Mouse (Mus musculus) left cerebral cortex, adult 18-20 months (tissue): ENCODE data around the gene Emp3. TPM values are rescaled to one million over a fixed set of nuclear protein-coding genes. Genes with fewer than 3 reads are reported as not detected.
"Not testable (repeated sequence)": the region's sequence is repeated elsewhere in the genome, so short reads cannot be mapped to it uniquely, and the experiment has no call there.

Experiments used
- DNase-seq, 2 experiments: peaks; one replicate each; pipeline ENCODE4 v3.0.0; 2021 to 2022; ENCODE audit warnings: low spot score in 2 of 2, mixed read lengths in 1 of 2
- total RNA-seq, 2 experiments: library from RNA; stranded (reverse); gene quantifications; 2 replicates each; pipeline ENCODE4 v1.2.3; 2021

The Emp3 gene
- total RNA-seq, 2 experiments from 2014 or later = 5.5 to 8.4 TPM

DNA sequence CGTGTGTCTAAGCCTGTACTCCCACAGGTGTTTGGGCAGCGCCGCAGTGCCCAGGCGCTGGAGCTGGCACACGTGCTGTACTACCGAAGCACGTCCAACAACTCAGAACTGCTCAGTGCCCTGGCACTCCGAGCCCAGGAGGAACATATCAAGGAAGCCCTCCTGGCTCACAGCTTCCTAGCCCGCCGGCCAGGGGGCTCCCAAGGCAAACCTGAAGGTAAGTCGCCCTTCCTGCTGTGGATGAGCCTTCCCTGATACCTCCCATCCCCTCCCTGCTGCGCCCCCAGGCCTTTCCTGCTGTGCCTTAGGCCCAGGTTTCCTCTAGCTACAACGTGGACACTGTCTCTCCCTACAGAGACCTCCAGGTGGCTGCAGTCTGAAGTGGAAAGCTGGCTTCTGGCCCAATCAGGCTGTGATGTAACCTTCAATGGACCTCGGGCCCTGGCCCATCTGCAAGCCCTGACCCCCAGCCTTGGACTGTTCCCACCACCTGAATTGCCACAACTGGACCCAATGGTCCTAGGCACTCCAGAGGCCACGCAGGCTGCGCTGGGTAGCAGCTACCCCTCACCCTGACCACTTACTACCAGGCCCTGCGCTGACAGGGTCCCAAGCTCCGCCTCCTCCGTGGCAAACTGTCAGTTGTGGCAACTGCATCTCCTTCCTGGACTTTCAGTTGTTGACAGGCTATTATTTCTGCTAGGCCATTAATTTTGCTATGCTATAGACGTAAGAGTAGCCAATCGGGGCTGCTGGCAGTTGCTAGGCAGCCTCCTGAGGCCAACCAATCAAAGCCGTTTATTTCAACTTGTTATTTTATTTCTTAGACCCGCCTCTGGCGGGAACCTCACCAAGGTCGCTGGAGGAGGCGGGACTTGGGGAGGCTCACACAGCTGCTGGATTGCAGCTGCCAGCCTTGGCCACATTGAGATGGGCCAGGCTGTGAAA, 4.9 kb downstream of the Emp3 start:
- DNase-seq = peak; percentile 43 to 63

DNA sequence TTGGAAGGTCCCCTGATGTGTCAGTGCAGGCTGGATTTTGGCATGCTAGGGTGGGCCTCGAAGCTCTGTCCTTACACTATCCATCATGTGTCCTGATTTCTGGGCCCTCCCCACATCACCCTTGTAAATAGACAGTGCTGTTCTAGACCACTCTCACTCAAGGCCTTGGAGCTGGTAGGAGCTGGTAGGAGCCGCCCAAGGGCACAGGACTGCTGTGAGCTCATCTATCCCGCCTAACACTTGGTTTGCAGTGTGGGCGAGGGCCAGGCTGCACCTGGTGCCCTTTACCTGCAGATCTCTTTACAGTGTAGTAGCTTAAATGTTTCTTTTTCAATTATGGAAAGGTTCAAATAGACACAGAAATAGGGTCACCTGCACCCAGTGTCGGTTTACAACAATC, 6.2 kb downstream of the Emp3 start:
- DNase-seq = no peak

DNA sequence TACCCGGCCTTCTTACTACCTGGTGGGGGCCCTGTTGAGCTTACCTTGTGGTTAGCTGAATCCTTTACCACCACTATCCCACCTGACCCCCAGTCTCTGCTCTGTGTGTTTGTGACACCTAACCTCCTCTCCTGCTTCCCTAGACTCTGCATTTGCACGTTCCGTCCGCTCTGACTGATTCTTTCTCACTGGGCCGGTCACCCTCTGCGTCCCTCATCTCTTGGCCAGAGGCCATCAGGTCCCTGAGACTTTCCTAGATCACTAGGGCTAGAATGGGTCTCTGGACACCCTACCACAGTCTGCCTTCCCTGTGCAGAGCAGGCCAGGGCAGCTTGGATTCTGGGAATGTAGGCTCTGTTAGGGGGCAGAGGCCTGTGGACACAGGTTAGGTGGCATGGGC, 7.1 kb downstream of the Emp3 start:
- DNase-seq = no peak

DNA sequence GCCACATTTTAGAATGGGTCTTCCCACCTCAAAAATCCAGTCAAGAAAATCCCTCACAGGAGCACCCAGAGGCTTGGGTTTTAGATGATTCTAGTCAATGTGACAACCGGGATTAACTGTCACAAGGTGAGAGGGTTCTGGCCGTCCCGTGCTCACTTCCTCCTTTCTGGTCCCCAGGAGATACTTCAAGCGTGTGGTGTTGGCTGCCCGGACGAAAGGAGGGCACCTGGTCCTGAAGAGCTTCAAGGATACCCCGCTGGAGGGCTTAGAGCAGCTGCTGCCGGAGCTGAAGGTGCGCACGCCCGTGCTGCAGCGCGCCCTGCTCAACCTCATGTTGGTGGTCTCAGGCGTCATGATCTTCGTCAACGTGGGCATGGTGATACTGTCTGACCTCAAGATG, 12.1 kb downstream of the Emp3 start:
- no peak for DNase-seq

- DNase-seq = no peak
Measured at GRCm38 (mm10) chr7:45908384-45908783, 12.8 kb downstream of the Emp3 start.

DNA sequence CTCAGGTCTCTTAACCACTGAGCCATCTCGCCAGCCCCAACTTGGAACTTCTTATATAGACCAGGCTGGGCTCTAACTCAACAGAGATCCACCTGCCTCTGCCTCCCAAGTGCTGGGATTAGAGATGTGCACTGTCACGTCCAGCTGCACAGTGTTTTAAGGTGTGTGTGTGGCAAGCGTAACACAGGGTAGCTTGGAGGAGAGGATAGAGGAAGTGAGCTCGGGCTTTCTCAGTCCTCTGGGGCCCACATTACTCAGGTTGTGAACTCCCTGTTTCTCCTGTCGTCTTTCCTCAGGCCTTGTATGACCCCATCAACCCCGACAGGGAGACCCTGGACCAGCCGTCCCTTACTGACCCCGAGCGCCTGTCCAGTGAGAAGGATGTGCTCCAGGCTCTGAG, 14.6 kb downstream of the Emp3 start:
- DNase-seq = no peak

- DNase-seq = no peak
Measured at GRCm38 (mm10) chr7:45902481-45903002, 18.7 kb downstream of the Emp3 start.

GRCm38 (mm10) chr7:45901562-45901961, 19.6 kb downstream of the Emp3 start:
- DNase-seq = no peak

GRCm38 (mm10) chr7:45898125-45898524, 23.1 kb downstream of the Emp3 start:
- not testable (repeated sequence) for DNase-seq

DNA sequence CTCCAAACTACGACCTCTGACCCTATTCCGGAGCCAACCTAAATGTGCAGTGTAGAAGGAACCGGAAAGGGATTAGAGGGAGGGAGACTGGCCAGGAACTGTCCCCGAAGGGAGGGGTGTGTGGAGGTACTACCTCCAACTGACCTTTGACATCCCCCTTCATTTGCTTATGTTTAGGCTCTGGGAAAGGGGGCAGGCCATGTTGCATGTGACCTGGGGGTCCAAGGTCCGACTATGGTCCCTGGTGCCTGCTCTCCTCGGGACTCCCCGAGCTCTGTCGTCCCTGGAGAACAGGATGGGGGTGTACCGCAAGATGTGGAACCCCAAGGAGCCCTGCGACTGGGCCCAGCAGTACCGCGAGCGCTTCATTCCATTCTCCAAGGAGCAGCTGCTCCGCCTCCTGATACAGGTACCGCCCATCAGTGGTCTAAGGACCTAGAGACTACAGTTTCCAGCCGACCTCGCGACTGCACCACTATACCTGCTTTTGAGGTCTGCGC, 23.9 kb downstream of the Emp3 start:
- DNase-seq = peak; percentile 45 to 53

DNA sequence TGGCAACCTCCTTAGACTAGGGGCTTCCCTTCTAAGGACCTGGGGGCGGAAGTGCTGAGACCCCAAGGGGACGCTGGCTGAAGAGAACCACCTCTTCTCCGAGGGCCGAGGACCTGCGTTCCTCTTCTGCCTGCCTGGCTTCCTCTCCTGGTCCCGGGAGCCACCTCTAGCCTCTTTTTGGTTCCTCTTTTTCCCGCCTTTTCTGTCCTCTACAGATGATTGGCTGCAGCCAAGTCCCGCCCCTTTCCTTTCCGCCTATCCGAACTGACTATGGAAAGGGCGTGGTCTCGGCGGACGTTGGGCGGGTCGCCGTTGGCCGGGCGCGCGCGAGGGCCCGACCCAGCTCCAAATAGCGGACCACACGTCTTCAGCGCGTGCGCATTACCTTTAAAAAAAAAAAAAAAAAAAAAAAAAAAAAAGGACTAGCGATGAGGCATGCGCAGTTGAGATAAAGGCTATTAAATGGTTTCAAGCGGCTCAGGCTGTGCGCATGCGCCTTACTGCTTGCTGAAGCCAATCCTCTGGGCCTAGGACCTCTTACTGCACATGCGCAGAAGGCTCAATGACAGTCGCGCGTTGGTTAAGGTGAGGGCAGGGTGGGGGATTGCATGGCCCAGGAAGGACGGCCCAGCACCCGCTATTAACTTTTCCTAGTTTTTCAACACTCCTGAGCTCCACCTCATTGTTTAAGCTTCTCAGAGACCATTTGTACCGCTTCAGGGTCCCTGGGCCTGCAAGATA, 24.5 kb downstream of the Emp3 start, which contains the start of the genes Syngr4 and Tmem143:
Gene Syngr4, minus strand, starts transcription at position 198 of the 741 bp plus-strand sequence.
Gene Tmem143, plus strand, starts transcription at position 425 of the 741 bp plus-strand sequence.
- peak; percentile 94 to 95 for DNase-seq

GRCm38 (mm10) chr7:45895931-45896516, 25.2 kb downstream of the Emp3 start:
- no peak for DNase-seq

DNA sequence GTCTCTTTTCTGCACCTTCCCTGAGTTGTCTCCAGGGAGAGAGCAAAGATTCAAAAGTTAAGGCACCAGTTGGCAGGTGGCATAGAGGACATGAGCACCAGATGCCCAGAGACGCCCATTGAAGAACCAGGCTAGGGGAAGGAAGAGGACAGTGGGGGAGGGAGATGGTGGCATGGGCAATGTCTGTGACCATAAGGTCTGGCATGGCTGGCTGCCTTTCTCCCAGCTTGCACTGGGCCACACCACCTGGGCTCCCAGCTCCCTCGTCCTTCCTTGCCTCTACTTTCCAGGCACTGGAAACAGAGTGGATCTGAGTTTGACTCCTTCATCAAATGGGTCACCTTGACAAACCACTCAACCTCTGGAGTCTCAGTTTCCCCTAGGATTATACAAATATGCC, 28.6 kb downstream of the Emp3 start:
- DNase-seq = no peak

DNA sequence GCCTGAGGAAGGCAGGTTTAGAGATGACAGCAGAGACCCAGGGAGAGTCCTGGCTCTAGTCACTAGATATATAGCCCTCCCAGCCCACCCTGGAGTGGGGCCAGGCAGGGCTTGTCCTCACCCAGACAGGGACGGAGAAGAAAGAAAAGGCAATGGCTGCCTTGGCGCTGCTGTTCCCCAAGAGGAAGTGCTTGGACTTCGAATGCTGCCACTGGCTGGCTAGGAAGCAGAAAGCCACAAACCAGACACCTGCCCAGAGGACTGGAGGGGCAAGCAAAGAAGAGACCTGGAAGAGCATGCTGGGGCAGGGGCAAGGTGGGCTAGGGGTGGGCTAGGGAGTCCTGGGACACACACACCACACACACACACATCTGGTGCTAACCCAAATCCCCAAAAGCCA, 34.0 kb downstream of the Emp3 start:
- DNase-seq = no peak

- DNase-seq = no peak
Measured at GRCm38 (mm10) chr7:45881011-45881410, 40.2 kb downstream of the Emp3 start.

DNA sequence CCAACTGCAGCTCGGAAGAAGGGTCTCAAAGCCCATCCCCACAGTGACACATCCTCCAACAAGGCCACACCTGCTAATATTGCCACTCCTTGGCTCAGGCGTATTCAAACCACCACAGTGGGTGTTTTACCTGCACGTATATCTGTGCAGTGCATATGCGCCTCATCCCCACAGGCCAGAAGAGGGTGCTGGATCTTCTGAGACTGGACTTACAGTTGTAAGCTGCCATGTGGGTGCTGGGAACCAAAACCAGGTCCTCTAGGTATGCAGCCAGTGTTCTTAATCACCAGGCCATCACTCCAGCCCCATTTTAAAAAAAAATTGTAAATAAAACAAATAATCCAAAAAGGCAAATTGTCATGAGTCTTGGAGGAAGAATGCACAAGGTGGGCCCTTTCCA, 40.7 kb downstream of the Emp3 start:
- no peak for DNase-seq

DNA sequence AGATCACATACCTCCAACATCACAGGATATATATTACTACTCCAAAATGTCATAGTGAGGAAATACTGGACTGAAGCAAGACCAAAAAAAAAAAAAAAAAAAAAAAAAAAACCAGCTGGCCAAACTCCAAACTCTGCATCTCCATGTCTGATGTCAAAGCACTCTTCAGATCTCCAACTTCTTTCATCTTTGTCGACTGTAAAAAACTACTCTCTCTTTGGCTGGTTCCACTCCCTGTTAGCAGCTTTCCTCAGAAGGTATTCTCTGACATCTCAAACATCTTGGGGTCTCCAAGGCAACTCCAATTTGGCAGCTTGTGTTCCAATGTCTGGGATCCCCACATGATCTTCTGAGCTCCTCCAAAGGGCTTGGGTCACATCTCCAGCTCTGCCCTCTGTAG, 42.9 kb downstream of the Emp3 start, which contains the start of gene Grin2d:
Gene Grin2d, minus strand, starts transcription at position 101 of the 400 bp plus-strand sequence.
- DNase-seq = not testable (repeated sequence)

- no peak for DNase-seq
Measured at GRCm38 (mm10) chr7:45876895-45877294, 44.3 kb downstream of the Emp3 start.

DNA sequence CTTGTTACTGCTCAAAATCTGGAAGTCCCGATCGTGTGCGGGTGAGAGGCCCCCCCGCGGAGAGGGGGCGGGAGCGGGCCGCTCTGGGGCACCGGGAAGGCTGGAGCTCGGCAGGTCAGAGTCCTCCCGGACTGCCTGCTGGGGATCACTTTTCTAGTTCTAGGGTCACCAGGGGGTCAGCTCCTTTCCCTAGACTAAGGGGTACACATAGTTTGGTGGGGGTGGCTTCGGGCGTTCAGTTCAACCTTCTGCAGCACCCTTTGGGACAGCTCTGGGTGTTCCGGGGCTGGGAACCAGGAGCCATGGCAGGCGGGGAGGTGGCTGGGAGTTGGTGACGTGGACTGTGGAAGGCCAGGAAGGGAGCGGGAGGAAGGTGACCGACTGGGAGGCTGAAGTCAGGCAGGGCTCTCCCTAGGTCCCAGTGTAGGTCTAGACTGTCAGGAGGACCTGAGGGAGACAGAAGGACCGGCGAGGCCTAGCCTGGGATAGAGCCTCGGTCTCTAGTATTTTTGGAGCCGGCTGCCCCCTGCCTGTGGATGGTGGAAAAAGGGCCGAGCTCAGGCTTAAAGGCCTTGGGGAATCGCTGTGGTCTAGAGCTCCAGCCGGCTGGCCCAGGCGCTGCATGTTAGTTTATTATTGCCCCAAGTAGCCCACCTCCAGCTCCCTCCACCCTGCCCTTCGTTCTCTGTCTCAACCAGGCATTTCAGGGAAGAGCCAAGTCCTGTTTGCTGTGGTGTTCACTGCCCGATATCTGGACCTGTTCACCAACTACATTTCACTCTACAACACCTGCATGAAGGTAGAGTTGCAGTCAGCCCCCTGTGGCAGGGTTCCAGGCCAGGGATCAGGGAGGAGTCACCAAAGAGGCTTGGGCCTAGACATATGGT, 47.9 kb downstream of the Emp3 start:
- peak; percentile 36 to 55 for DNase-seq

- peak; percentile 88 to 90 for DNase-seq
Measured at GRCm38 (mm10) chr7:45872624-45873023, 48.6 kb downstream of the Emp3 start, which contains the start of gene Kdelr1. Kdelr1 (plus strand) TSS chr7:45872772.
